Mouse (Mus musculus) liver, embryonic 14.5 days (tissue): ENCODE data around the gene 1700016C15Rik.

Source experiments
- CTCF ChIP-seq: IDR thresholded peaks from 2 replicates; pipeline ENCODE4 v1.5.1; 2016; ENCODE audit warnings: antibody characterized with exemption, low read depth, control low read depth
- EP300 ChIP-seq: IDR thresholded peaks from 2 replicates; pipeline ENCODE4 v1.6.1; 2016; ENCODE audit warnings: antibody characterized with exemption, low read depth

- TF ChIP-seq CTCF (no peak), EP300 (no peak)
These were observed 15.8 kb upstream of the 1700016C15Rik start for GRCm38 (mm10) chr1:177713635-177714396.
